Mouse (Mus musculus) layer of hippocampus, postnatal 14 days (tissue): Measurements from ENCODE around the gene Nup85. TPM values are rescaled to one million over a fixed set of nuclear protein-coding genes. Genes with fewer than 3 reads are reported as not detected.

Experiments
- DNase-seq, 2 experiments: peaks; one replicate each; pipeline ENCODE4 v3.0.0; 2021 to 2022; ENCODE audit warnings: low spot score in 2 of 2, mixed read lengths in 1 of 2
- total RNA-seq, 2 experiments: library from RNA; stranded (reverse); gene quantifications; 2 replicates each; pipeline ENCODE4 v1.2.3; 2021

The Nup85 gene
- total RNA-seq, 2 experiments from 2014 or later = 43.4 to 47.1 TPM

- no peak for DNase-seq
These were observed 66.6 kb downstream of the Nup85 start for GRCm38 (mm10) chr11:115630532-115631504.

- no peak for DNase-seq
These were observed 67.3 kb downstream of the Nup85 start for GRCm38 (mm10) chr11:115631505-115631890.

- no peak for DNase-seq
These were observed 68.0 kb downstream of the Nup85 start for GRCm38 (mm10) chr11:115632247-115632646.

DNA sequence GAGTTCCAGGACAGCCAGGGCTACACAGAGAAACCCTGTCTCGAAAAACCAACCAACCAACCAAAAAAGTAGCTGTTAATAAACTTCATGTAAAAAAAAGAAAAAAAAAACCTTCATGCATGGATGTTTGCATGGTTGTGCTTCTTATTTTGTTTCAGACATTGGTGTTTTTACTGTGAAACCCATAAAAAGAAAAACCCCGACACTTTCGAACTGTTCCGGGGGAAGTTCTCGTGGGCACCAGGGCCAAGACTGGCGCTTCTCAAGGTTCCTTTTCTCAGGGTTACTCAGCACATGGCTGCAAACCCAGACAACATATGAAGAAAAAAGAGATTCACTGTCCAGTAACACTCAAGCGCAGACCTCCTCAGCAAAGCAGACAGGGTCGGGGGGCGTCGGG, 68.6 kb downstream of the Nup85 start:
- no peak for DNase-seq

Other genes with a start within 250 kb of the Nup85 start
- gene Ush1g, start 242.4 kb upstream of the Nup85 start, total RNA-seq = under 1 TPM; 0.16 to 0.45 TPM
- under 1 TPM; 0.14 to 0.17 TPM for gene Otop3, start 229.7 kb upstream of the Nup85 start, total RNA-seq
- gene Hid1, start 196.7 kb upstream of the Nup85 start, total RNA-seq = 10 to 100 TPM; 90.0 to 94.3 TPM
- 10 to 100 TPM; 18.6 to 21.3 TPM for gene Cdr2l, start 182.5 kb upstream of the Nup85 start, total RNA-seq
- 10 to 100 TPM; 95.7 to 96.6 TPM for gene Mrpl58, start 160.7 kb upstream of the Nup85 start, total RNA-seq
- 100 to 1,000 TPM; 440 to 460 TPM for gene Atp5h, start 144.5 kb upstream of the Nup85 start, total RNA-seq
- 10 to 100 TPM; 59.0 to 68.3 TPM for gene Kctd2, start 144.3 kb upstream of the Nup85 start, total RNA-seq
- gene Trim80, start 123.9 kb upstream of the Nup85 start, total RNA-seq = not detected
- gene Slc16a5, start 102.0 kb upstream of the Nup85 start, total RNA-seq = not detected
- 10 to 100 TPM in 1 of 2 experiments, 1 to 10 TPM in 1; 8.7 to 10.6 TPM for gene Armc7, start 88.8 kb upstream of the Nup85 start, total RNA-seq
- gene Nt5c, start 72.6 kb upstream of the Nup85 start, total RNA-seq = 10 to 100 TPM; 68.8 to 72.5 TPM
- gene Jpt1, start 50.0 kb upstream of the Nup85 start, total RNA-seq = 100 to 1,000 TPM; 188 to 227 TPM
- gene Sumo2, start 28.2 kb upstream of the Nup85 start, total RNA-seq = 100 to 1,000 TPM; 352 to 361 TPM
- 10 to 100 TPM; 53.1 to 56.4 TPM for gene Mrps7, start 39.5 kb downstream of the Nup85 start, total RNA-seq
- gene Gga3, start 39.6 kb downstream of the Nup85 start, total RNA-seq = 10 to 100 TPM; 57.0 to 69.8 TPM
- gene Mif4gd, start 48.5 kb downstream of the Nup85 start, total RNA-seq = 10 to 100 TPM; 22.5 to 23.5 TPM
- 10 to 100 TPM; 54.0 to 57.1 TPM for gene Slc25a19, start 63.9 kb downstream of the Nup85 start, total RNA-seq
- 100 to 1,000 TPM; 178 to 182 TPM for gene Grb2, start 144.2 kb downstream of the Nup85 start, total RNA-seq
- 10 to 100 TPM; 37.8 to 42.3 TPM for gene Tmem94, start 201.0 kb downstream of the Nup85 start, total RNA-seq
- gene Caskin2, start 249.2 kb downstream of the Nup85 start, total RNA-seq = 10 to 100 TPM; 22.0 to 24.8 TPM